Mouse (Mus musculus): ENCODE data around the gene Hs3st3b1.

Hs3st3b1 gene

GRCm38 (mm10) chr11:63922091-63922621 lies at the start of gene Hs3st3b1:
TSS of gene Hs3st3b1 (minus strand) at chr11:63922290.
- peak; percentile 98 for DNase-seq (ENCODE audit: low read depth, low spot score)

GRCm38 (mm10) chr11:63971462-63971861 lies 49.4 kb upstream of the Hs3st3b1 start:
- no peak for DNase-seq (ENCODE audit: low read depth, low spot score)

GRCm38 (mm10) chr11:63970818-63971217 lies 48.7 kb upstream of the Hs3st3b1 start:
- no peak for DNase-seq (ENCODE audit: low read depth, low spot score)

GRCm38 (mm10) chr11:63969205-63969910 lies 47.3 kb upstream of the Hs3st3b1 start:
- no peak for DNase-seq (ENCODE audit: low read depth, low spot score)

- DNase-seq (ENCODE audit: low read depth, low spot score) = no peak
Observed at GRCm38 (mm10) chr11:63968388-63969035, 46.4 kb upstream of the Hs3st3b1 start.

DNA sequence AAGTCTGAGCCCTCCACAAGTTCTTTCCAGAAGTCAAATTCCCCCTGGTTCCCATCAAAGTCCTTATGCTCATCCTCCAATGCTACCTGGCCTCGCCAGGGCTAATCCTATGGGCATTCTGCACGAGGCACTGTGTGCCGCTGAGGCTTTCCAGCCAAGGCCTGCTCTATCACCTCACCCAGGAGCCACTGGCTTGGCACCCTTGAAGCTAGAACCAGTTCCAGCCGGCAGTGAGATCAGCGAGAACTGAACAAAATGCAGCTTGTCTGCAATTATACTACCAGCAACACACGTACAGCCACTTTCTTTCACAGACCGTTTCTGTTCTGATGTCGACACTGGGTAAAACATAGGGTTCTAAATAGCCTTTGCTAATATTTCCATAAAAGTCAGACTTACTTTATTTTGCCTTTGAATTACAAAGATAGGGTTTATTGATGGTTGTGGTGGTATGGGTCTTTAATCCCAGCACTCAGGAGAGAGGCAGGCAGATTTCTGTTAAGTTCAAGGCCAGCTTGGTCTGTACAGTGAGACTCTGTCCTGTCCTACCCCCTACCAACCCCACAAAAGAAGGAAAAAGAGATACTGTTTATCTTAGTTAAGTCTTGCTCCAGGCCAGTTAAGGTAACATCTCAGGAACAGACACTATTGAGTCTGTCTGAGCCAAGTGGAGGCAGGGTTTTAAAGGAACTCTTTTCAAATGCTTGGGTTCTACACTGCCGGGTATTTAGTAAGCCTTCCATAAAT lies 45.7 kb upstream of the Hs3st3b1 start:
- DNase-seq (ENCODE audit: low read depth, low spot score) = no peak

DNA sequence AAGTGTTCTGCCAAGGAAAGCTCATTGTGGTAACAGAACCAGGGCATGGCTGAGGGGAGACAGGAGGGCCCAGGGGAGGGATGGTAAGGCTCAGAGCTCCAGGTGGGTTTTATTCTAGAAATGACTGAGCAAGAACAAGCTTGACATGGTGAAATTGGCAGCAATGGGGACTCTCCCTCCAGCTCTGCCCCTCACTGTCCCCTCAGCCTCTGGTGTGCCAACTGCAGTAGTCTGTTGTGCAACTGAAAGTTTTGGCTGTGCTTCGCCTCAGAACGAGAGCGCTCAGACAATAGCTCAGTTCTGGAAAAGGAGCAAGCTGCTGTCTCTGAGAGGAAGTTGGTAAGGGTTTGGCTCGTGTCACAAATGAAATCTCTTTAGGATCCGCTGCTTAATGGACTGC lies 43.3 kb upstream of the Hs3st3b1 start:
- DNase-seq (ENCODE audit: low read depth, low spot score) = no peak

DNA sequence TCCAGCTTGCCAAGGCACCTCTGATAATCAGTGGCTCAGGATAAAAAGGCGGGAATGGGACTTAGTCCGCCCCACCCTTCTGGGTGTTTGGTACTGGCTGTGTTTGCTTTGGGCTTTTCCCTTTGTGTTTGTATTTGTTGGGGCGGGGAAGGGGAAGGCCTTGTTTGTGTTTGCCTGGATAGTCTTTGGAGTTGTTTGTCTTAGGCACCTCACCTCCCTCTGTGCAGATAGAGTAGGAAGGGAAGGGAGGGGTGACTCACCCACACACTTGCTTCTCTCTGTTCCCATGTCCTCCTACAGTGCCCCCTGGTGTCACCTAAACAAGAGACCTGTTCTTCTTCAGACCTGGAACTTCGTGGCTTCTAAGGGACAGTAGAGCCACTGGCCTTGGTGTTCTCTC lies 35.1 kb upstream of the Hs3st3b1 start:
- DNase-seq (ENCODE audit: low read depth, low spot score) = no peak

DNA sequence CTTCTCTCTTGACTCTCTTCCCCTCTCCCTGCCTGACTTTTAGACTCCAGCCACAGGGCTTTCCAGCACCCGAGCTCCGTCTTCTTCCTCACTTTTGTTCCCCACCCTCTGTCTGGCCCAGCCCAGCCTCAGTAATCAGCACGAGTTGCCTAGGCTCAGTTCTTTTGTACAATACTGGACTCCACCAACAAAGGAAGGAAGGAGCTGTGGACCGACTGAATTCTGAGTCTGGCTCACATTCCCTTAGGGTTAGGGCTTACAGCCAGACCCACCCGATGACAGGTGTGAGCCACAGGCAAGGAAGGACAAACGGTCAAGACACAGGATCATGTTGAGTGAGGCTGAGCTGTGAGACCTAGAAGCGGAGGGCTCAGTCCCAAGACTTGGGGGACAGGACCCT lies 34.7 kb upstream of the Hs3st3b1 start:
- no peak for DNase-seq (ENCODE audit: low read depth, low spot score)

DNA sequence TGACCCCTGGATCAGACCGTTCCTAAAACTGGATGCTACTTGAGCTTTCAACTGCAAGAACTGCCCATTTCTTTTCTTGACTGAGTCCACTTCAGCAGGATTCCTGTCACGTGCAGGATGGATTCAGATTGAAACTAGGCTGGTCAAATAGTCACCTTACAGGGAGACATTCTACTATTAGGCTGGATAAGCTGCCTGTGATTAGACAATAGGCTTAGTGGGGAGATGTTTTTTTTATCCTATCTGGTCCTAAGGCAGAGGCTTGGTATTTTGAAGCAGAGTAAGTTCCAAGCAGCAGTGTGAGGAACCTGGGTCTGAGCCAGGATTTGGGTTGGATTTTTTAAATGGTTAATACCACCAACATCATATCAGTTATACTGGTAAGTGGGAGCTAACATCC lies 31.8 kb upstream of the Hs3st3b1 start:
- DNase-seq (ENCODE audit: low read depth, low spot score) = no peak

- peak; percentile 52 for DNase-seq (ENCODE audit: low read depth, low spot score)
Observed at GRCm38 (mm10) chr11:63952743-63953191, 30.7 kb upstream of the Hs3st3b1 start.

DNA sequence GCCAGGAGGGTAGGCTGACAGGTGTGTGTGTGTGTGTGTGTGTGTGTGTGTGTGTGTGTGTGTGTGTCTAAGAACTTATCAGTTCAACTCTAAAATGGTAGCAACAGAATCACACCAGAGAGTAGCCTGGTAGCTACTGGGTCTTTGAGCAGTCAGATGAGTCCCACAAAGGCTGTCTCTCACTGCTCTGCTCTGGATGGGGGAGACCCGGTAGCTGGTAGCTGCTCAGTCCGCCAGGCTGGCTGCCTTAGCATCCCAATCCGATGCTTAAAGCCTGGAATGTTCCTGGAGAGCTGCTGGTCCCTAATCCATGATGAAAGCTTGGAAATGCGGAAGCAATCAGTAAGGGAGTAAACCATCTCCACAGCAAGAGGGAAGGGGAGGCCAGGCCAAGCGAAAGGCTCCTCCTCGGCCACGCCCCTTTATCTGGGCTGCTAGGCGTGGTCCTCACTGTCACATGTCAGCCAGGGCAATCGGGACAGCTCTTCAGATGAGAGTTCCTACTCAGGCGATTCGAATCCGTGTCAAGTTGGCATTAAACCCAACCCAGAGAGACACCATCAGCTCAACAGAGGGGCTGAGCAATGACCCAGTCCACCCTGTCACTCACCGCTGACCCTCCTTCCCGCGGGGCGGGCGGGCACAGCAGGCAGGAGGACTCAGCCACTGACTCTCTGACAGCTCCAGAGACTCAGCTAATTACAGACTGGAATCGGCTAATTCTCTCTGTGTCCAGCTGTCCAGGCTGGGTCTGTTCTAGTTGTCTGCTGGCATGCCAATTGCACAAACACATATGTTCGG lies 29.9 kb upstream of the Hs3st3b1 start:
- DNase-seq (ENCODE audit: low read depth, low spot score) = peak; percentile 59

DNA sequence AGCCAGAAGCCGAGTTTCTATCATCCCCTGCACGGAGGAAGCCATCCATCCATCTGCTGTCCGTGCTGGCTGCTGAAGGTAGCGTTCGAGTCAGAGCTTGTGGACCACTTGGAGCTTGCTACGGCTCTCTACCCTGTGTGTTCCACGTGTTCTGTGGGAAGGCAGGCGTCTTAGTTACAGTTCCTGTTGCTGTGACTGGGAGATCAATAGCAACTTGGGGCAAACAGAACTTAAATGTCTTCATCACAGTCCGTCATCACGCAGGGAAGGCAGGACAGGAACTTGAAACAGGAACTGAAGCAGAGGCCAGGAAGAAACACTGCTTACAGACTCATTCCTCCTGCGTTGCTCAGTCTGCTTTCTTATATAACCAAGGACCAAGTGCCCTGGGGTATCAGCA lies 26.3 kb upstream of the Hs3st3b1 start:
- no peak for DNase-seq (ENCODE audit: low read depth, low spot score)

DNA sequence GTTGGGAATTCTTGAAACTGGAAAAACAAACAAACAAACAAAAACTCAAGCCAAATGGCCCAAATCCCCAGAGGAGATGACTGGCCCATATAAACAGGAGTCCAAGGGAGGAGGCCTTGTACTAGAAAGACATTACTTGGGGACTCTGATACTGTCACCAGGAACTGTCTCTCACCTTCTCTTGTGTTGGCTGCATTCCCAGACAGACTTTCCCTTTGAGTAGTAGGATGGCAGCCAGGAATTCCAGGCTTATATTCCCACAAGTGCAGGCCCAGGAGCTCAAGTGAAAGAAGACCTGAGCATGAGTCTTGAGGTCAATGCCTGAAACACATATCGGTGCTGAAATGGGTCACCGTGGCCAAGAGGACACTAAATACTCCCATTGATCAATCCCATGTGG lies 24.9 kb upstream of the Hs3st3b1 start:
- DNase-seq (ENCODE audit: low read depth, low spot score) = no peak

GRCm38 (mm10) chr11:63943947-63944346 lies 21.9 kb upstream of the Hs3st3b1 start:
- no peak for DNase-seq (ENCODE audit: low read depth, low spot score)

DNA sequence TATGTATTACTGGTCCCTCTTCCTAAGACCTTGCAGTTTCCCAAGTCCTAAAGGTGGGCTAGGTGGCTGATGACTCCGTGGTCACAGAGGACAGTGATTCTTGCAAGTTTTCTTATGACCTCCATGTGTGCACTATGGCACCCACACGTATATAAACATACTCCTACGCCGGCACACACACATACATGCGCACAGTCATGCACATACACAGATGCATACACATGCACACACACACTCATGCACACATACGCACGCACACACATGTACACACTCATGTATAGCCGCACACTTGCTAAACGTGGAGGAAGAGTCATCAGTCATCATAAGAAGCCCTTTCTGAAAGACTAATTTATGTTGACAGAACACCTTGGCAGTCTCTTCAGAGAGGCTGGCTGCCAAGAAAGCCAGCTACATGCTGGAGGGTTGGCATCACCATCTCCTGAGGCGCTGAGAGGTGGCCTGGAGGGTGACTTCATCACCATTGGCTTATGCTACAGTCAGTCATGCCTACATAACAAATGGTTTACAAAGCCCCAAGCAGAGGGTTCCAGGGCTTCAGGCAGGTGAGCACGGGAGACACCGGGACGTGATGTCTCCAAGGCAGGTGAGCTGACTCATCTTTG lies 21.3 kb upstream of the Hs3st3b1 start:
- DNase-seq (ENCODE audit: low read depth, low spot score) = no peak

DNA sequence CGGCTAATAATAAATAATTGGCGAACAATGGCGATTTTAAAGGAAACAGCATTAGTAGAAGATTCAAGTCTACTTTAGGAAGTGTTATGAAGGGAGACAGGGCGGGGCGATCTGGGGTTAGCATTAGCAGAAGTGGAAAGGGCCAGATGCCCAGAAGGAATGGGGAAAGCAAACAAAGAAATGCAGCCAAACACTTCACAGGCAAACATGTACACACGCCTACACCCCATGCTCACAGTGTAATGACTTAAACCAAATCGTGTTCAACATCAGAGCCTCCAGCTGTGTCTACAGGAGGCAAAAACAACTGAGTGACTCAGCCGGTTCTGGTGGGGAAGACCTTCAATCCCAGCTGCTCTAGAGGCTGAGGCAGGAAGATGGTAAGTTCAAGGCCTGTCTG lies 20.1 kb upstream of the Hs3st3b1 start:
- no peak for DNase-seq (ENCODE audit: low read depth, low spot score)

DNA sequence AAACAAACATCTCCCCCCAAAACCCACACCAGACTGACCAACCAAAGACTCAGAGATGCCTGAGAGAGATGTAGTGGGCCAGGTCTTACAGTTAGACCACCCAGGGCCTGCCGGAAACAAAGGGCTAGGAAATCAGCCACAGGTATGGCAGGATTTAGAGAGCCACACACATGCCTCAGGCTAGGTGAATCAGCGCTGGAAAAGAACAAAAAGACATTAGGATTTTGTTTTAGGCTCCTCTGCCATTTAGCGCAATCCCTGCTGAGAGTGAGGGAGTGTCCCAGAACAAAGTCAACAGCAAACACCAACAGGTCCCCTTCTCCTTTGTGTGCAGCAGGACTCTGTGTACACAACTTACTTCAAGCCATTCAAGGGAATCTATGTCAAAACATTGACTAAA lies 14.6 kb upstream of the Hs3st3b1 start:
- DNase-seq (ENCODE audit: low read depth, low spot score) = no peak

GRCm38 (mm10) chr11:63926901-63927300 lies 4.8 kb upstream of the Hs3st3b1 start:
- no peak for DNase-seq (ENCODE audit: low read depth, low spot score)

DNA sequence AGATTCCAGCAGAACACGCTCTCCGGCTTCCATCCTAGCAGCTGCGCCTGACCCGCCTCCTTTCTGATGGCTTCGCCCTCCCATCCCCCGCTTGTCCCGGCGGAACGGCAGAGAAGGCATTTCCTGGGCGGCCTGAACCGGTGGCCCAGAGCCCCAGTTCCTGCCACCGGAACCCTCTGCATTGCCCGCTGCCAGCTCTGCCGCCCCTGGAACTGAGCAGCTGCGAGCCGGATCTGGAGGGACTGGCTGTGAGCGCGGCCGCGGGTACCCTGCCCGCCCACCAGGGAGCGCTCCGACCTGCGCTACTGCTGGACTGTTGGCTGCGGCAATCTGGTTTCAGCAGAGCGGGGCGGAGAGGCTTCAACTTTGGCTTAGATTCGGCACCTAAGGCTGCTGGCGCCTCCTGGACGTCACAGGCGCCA lies 3.1 kb upstream of the Hs3st3b1 start:
- peak; percentile 76 for DNase-seq (ENCODE audit: low read depth, low spot score)

GRCm38 (mm10) chr11:63924286-63924930 lies 2.3 kb upstream of the Hs3st3b1 start:
- DNase-seq (ENCODE audit: low read depth, low spot score) = no peak

Measured in mesoderm, embryonic 11.5 days (tissue).